Mouse (Mus musculus) heart, embryonic 15.5 days (tissue): ENCODE results near the gene Myo1d. TPM values are rescaled to one million over a fixed set of nuclear protein-coding genes. Genes with fewer than 3 reads are reported as not detected.
A peak's percentile ranks its signal among the peaks of the same experiment; 100 is the strongest.

Experiments used
- ATAC-seq: fragments of 200-750 bp; cut with Nextera tagmentation; replicated peaks from 2 replicates; pipeline ENCODE4 v1.8.0; 2017; ENCODE audit warnings: low read depth, moderate TSS enrichment; ENCODE audit not compliant: insufficient number of reproducible peaks, insufficient read depth, low FRiP score
- H3K27ac ChIP-seq: fragments of 300-500 bp; sonication (generic); 2 replicates; pipeline ENCODE4 v1.5.1; 2015; ENCODE audit warnings: mild to moderate bottlenecking, inconsistent platforms
- H3K27me3 ChIP-seq: fragments of 300-500 bp; sonication (generic); 2 replicates; pipeline ENCODE4 v1.6.1; 2015; ENCODE audit warnings: inconsistent platforms
- H3K36me3 ChIP-seq: fragments of 300-500 bp; sonication (generic); 2 replicates; pipeline ENCODE4 v1.6.1; 2015; ENCODE audit warnings: mild to moderate bottlenecking, inconsistent platforms
- H3K4me1 ChIP-seq: fragments of 300-500 bp; sonication (generic); replicated peaks from 2 replicates; pipeline ENCODE4 v1.6.1; 2015; ENCODE audit warnings: inconsistent platforms
- H3K4me2 ChIP-seq: fragments of 300-500 bp; sonication (generic); 2 replicates; pipeline ENCODE4 v1.6.1; 2015; ENCODE audit warnings: inconsistent platforms, mild to moderate bottlenecking, moderate library complexity
- H3K4me3 ChIP-seq: fragments of 300-500 bp; sonication (generic); 2 replicates; pipeline ENCODE4 v1.5.1; 2015; ENCODE audit warnings: mild to moderate bottlenecking, inconsistent platforms
- H3K9ac ChIP-seq: fragments of 300-500 bp; sonication (generic); 2 replicates; pipeline ENCODE4 v1.6.1; 2015; ENCODE audit warnings: mild to moderate bottlenecking, inconsistent platforms
- H3K9me3 ChIP-seq: fragments of 300-500 bp; sonication (generic); replicated peaks from 2 replicates; pipeline ENCODE4 v1.6.1; 2016; ENCODE audit warnings: inconsistent platforms
- WGBS: fragments of 180-500 bp; shearing (Covaris S2); methylation state at CpG from one replicate; pipeline ENCODE4 v1.1.7; 2015; ENCODE audit warnings: mixed read lengths; 5-methylcytosine and 5-hydroxymethylcytosine counted together
- polyA plus RNA-seq: library from polyadenylated mRNA; unstranded; fragments of >200 nt; fragmentation: Nextera tagmentation; extraction: Ambion mirVana; gene quantifications from 2 replicates; pipeline ENCODE4 v1.2.1, GENCODE M21; 2015

The Myo1d gene
- polyA plus RNA-seq, 1 experiment from 2014 or later, result 6.9 TPM

DNA sequence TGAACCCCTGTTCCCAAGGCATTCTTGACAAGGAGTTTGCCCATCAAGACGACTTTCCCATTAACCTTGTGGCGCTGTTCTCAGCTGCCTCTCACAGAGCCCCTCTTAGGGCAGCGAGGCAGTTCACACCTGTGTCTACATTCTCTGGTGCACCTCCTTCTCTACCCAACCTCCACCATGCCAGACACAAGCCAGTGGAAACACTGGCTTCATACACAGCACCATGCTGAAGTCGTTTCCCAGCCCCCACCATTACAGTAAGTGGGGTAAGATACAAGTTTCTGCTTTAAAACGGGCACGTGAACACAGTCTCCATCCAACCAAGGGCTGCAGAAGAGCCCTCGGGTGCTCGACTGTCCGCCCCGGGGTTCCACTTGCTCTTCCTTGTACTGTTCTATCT, 269.7 kb downstream of the Myo1d start:
- no peak overlapping the region for H3K9ac ChIP-seq
- 82% methylated on average over 10 of the region's 10 CpGs for WGBS

DNA sequence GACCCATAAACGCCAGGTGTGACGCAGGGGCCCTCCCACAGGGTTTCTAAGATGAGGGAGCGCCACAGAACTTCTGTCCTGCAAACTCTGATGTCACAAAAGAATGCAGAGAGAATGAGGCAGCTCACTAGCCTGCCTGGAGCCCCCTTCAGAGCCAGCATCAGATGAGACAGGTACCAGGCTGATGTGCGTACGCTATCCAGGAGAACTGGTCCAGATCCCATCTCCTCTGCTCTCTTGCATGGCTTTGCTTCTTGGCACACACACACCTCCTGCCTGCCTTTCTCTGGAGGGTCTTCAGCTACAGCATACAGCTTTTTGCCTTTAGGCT, 270.7 kb downstream of the Myo1d start:
- 51% methylated on average over 5 of the region's 5 CpGs for WGBS
- Histone ChIP-seq H3K9ac (peak overlapping the region; percentile 8; the same call in 1 of the 2 replicates), H3K4me3 (peak overlapping the region; percentile 28; the same call in 1 of the 2 replicates), H3K27ac (peak overlapping the region; percentile 77; the same call in 1 of the 2 replicates), H3K27me3 (no peaks in the 10 kb centered on the region), H3K9me3 (no peaks in the 10 kb centered on the region), H3K36me3 (no peaks in the 10 kb centered on the region), H3K4me2 (peak overlapping the region; percentile 59), H3K4me1 (peaks cover 20% of the 10 kb centered on the region)
- ATAC-seq, result no peak

More for the DNA sequence above, 269.7 kb downstream of the Myo1d start:
- Histone ChIP-seq H3K4me1 (peaks cover 14% of the 10 kb centered on the region), H3K27me3 (no peaks in the 10 kb centered on the region), H3K36me3 (no peaks in the 10 kb centered on the region), H3K4me2 (no peak overlapping the region), H3K27ac (no peak overlapping the region), H3K9me3 (no peaks in the 10 kb centered on the region), H3K4me3 (no peak overlapping the region)
- ATAC-seq, result no peak

DNA sequence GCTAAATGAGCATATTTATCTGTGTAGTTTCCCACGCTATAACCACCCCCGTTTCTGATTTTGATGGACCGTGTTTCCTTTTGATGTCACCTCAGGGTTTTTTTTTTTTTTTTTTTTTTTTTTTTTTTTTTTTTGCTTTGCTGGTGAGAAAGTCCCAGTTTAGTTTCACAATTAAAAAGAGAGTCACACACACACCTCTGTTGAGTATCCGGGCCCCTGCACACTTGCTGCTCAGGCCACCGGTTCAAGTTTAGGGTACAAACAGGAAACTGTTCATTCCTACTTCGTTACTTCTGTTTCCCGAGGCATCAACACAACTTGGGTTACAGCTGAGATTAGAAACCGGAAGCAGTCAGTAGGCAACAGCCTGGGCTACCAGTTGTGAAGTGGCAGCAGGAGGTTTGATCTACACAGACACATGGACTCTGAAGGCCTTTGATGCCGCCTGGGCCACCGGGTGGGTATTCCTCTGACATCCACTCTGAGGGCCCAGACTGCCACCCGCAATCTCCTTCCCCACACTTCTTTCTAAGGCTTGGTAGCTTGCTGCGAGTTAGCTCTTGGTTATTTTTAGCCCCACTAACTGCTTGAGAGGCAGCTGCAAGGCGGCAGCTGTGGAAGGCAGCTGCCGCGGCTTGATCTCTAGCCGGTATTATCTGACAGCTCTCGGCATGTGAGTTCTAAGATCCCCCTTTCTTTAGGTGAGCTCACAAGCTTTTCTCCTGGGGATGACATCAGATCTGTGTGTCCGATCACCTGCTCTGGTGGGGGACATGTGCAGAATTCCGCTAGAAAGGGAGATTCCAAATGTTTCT, 271.3 kb downstream of the Myo1d start:
- ATAC-seq, result no peak
- Histone ChIP-seq H3K4me1 (peaks cover 24% of the 10 kb centered on the region), H3K9ac (peak overlapping the region; percentile 8; the same call in 1 of the 2 replicates), H3K9me3 (no peaks in the 10 kb centered on the region), H3K4me3 (peak overlapping the region; percentile 28), H3K27me3 (no peaks in the 10 kb centered on the region), H3K27ac (peak overlapping the region; percentile 77), H3K36me3 (no peaks in the 10 kb centered on the region), H3K4me2 (peak overlapping the region; percentile 59)
- WGBS, result 18% methylated on average over 19 of the region's 19 CpGs

DNA sequence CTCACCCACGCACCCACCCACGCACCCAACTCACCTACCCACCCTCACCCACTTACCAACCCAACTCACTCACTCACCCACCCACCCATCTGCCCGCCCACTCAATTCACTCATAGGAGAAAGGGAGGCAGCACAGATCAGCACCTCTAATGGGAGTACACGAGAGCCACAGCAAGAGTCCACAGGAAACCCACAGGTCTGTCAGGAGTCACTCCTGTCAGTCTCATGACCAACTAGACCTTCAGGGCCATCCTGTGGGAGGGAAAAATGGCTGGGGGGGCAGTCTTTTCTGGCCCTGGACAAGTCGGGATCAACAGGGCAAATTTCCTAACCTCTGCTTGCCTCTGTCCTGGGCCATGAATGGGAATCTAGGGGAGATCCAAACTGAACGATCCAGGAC, 272.0 kb downstream of the Myo1d start:
- Histone ChIP-seq H3K36me3 (no peaks in the 10 kb centered on the region), H3K4me1 (peaks cover 24% of the 10 kb centered on the region), H3K4me2 (no peak overlapping the region), H3K27me3 (no peaks in the 10 kb centered on the region), H3K4me3 (no peak overlapping the region), H3K9me3 (no peaks in the 10 kb centered on the region), H3K9ac (no peak overlapping the region), H3K27ac (no peak overlapping the region)
- 81% methylated on average over 6 of the region's 6 CpGs for WGBS
- ATAC-seq, result no peak

DNA sequence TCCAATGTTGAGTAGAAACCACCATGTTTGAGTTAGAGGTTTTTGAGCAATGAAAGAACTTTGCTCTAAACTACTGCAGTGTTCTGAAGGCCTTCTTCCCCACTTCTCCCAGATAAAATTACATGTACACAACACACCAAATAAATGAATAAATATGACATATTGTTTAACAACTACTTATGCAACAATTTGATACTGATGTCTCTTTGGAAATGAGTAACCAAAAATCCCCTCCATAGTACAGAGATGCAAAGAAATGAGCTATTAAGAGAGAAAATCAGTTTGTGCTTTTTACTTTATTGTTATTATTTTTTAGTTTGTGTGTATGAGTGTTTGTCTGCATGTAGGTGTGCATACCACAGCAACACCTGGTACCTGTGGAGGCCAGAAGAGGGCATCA, 273.3 kb downstream of the Myo1d start:
- H3K9me3 ChIP-seq, result no peaks in the 10 kb centered on the region
- peaks cover 24% of the 10 kb centered on the region for H3K4me1 ChIP-seq
- no peak overlapping the region for H3K4me3 ChIP-seq
- no peak overlapping the region for H3K9ac ChIP-seq
- H3K36me3 ChIP-seq, result no peaks in the 10 kb centered on the region
- no peak for ATAC-seq
- H3K27ac ChIP-seq, result no peak overlapping the region
- no peaks in the 10 kb centered on the region for H3K27me3 ChIP-seq
- H3K4me2 ChIP-seq, result no peak overlapping the region

DNA sequence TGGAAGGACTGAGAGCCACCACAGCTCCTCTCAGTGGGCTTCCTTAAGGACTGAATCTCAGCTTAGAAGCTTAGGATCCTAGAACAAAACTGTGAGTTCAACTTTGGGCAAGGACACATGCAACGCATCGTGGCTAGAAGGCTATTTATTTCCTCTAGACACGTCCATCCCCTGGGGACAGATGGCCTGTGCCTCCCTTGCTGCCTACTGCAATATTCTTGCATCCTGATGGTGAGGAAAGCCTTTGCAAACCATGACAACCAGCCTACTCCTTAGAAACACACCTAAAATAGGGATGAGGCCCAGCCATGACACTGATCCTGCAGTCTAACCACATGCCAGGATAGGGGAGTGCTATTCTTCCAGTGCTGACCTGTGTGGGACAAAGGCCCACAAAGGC, 274.2 kb downstream of the Myo1d start:
- no peaks in the 10 kb centered on the region for H3K27me3 ChIP-seq
- no peak overlapping the region for H3K27ac ChIP-seq
- WGBS, result 90% methylated on average over 3 of the region's 3 CpGs
- H3K4me3 ChIP-seq, result no peak overlapping the region
- ATAC-seq, result no peak
- H3K36me3 ChIP-seq, result no peaks in the 10 kb centered on the region
- H3K4me2 ChIP-seq, result no peak overlapping the region
- H3K9ac ChIP-seq, result no peak overlapping the region
- peaks cover 24% of the 10 kb centered on the region for H3K4me1 ChIP-seq
- H3K9me3 ChIP-seq, result no peaks in the 10 kb centered on the region

DNA sequence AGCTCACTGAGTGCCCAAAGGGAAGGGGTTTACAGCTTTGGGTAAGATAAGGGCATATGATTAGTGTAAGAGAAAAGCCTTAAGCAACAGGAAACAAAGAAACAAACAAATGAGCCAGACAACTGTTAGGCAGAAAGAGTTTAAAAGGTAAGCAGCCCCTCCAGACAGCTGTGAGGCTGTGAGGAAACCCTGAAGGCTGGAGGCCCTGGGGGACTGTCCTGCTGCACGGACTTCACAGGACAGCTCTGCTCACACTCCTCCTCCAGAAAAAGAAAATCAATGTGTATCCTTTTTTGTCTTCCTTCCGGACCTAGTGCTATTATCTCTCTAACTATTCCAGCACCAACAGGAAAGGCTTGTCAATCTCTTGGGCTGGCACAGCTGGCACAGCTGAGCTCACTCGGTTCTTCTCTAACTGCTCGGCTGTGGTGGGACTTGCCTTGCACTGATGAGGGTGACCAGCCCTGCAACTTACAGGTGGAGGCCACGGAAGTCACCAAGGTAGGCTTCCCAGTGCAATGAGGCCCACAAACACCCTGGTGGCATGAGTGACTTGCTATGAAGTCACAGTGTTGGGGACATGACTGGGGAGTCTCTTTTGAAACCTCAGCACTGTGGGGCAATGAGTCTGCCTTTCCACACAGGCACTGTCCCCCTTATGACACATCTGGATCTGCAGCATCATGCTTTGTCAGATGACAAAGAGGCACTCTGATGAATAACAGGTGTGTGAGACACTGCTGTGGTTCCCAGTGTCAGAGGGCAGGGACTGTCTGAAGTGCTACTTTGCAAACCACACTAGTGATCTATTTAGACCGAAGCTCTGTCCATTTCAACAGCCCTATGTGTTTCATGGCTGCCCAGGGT, 275.1 kb downstream of the Myo1d start:
- Histone ChIP-seq H3K27ac (no peak overlapping the region), H3K9ac (no peak overlapping the region), H3K4me2 (no peak overlapping the region), H3K36me3 (no peaks in the 10 kb centered on the region), H3K9me3 (no peaks in the 10 kb centered on the region), H3K4me3 (no peak overlapping the region), H3K4me1 (peaks cover 24% of the 10 kb centered on the region), H3K27me3 (no peaks in the 10 kb centered on the region)
- no peak for ATAC-seq
- WGBS, result 49% methylated on average over 6 of the region's 6 CpGs

DNA sequence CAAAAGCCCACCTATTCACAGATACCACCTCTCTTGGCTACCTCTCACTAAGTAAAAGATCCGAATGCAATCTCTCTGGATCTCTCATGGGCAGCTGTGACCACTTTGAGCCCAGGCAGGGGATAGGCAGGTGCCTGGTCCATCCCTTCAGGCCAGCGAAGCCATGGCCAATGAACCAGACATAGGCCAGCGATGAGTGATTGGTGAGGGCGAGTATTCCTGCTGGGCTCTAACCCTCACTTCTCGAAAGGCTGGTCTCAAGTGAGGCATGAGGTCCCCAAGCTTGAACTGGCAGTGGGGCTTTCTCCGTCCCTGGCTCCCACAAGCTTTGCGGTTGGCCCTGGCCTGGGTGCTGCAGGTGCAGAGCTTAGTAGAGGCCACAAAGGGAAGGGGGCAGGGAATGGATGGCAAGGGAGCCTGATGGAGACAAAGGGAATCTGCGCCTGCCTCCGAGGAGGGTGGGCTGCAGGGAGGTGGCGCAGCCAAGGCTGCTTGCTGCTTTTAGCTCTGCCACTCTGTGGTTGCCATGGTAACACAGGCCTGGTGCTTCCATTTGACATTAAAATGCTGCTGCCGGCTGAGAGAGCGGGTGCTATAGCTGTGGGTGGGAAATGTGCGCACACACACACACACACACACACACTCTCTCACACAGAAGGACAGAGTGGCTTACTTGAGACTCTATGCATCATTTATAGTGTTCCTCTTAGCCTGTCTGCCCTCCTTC, 275.9 kb downstream of the Myo1d start:
- Histone ChIP-seq H3K9ac (no peak overlapping the region), H3K4me3 (no peak overlapping the region), H3K4me1 (peaks cover 27% of the 10 kb centered on the region), H3K4me2 (no peak overlapping the region), H3K27me3 (no peaks in the 10 kb centered on the region), H3K36me3 (no peaks in the 10 kb centered on the region), H3K9me3 (no peaks in the 10 kb centered on the region), H3K27ac (no peak overlapping the region)
- ATAC-seq, result no peak; the same call in 1 of the 2 replicates
- WGBS, result 50% methylated on average over 13 of the region's 13 CpGs

DNA sequence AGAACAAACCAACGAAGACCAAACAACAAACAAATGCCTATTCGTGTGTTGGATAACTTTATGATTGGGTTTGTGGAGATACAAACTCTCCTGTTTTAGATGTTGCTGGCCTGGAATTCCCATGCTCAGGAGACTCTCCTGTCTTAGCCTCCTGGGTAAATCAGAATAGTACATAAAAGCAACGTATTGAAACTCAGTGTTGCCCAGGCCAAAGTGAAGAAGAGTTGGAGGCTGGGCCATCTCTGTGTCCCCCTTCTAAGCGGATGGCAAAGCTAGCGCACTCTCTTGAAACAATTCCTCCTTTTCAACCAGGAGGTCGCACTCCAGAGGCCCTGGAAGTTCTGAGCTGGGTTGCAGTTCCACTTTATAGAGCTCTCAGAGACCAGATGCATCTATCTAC, 276.5 kb downstream of the Myo1d start:
- no peak overlapping the region for H3K27ac ChIP-seq
- peaks cover 28% of the 10 kb centered on the region for H3K4me1 ChIP-seq
- H3K9me3 ChIP-seq, result no peaks in the 10 kb centered on the region
- no peak overlapping the region for H3K4me3 ChIP-seq
- H3K9ac ChIP-seq, result no peak overlapping the region
- no peaks in the 10 kb centered on the region for H3K36me3 ChIP-seq
- 89% methylated on average over 6 of the region's 6 CpGs for WGBS
- no peak for ATAC-seq
- no peaks in the 10 kb centered on the region for H3K27me3 ChIP-seq
- no peak overlapping the region for H3K4me2 ChIP-seq

DNA sequence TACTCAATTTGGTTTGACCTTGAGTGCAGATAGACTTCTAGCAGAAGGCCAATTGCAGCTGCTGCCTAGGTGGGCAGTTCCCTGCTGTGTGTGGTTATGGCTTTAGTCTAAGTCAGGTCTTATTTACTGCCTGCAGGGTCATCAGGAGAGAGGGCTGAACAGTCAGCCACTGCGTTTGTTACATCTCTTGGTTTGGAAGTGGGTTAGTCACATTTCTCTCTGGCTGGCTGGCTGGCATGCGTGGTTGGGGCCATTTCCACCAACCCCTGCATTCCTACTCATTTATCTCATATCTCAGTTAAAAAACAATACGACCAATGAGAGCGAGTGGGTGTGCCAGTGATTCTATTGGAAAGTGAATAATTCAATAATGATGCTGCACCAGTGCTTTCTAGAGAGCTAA, 280.3 kb downstream of the Myo1d start:
- Histone ChIP-seq H3K27me3 (no peaks in the 10 kb centered on the region), H3K9me3 (no peaks in the 10 kb centered on the region), H3K27ac (peak overlapping the region; percentile 58), H3K9ac (no peak overlapping the region), H3K36me3 (no peaks in the 10 kb centered on the region), H3K4me3 (no peak overlapping the region), H3K4me1 (peaks cover 34% of the 10 kb centered on the region), H3K4me2 (no peak overlapping the region)
- no peak for ATAC-seq
- 76% methylated on average over 4 of the region's 4 CpGs for WGBS
